Mouse (Mus musculus) induced T-regulatory cell, adult 2 months (primary cell): ENCODE results near the gene Gm7995.
"Not testable (repeated sequence)": the region's sequence is repeated elsewhere in the genome, so short reads cannot be mapped to it uniquely, and the experiment has no call there.

Source experiments
- DNase-seq: peaks from one replicate; pipeline ENCODE4 v3.0.0-alpha.2; 2012; ENCODE audit warnings: low read depth

The Gm7995 gene

DNA sequence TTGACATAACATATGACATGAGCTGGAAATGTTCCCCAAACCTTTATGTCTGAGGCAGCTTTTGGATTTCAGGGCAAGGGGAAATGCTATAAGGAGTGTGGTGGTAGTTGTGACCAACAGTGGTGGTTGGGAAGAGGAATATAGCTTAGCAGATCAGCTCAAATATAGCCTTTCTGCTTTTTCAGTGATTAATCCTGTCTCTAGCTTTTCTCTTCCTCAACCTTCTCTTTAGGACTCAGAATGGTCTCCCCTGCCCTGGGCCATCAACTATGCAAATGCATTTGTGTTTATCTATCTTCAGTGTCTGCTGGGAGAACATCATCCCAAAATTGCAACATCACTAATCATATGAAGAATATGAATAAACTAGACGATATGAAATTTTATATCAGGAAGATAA is at the start of gene Gm7995:
TSS of gene Gm7995 (plus strand) at position 301 of the 400 bp plus-strand sequence.
- not testable (repeated sequence) for DNase-seq

- not testable (repeated sequence) for DNase-seq
These were observed 12.8 kb upstream of the Gm7995 start, which contains the start of gene Gm9611 for GRCm38 (mm10) chr14:42297258-42297657. Gene Gm9611, minus strand, starts transcription at chr14:42297358.
